Mouse (Mus musculus): ENCODE data around the gene Rrp9. TPM values are rescaled to one million over a fixed set of nuclear protein-coding genes. Genes with fewer than 3 reads are reported as not detected.
A peak's percentile ranks its signal among the peaks of the same experiment; 100 is the strongest.

Rrp9 gene
- polyA plus RNA-seq, 1 experiment from 2014 or later, result 46.2 TPM

DNA sequence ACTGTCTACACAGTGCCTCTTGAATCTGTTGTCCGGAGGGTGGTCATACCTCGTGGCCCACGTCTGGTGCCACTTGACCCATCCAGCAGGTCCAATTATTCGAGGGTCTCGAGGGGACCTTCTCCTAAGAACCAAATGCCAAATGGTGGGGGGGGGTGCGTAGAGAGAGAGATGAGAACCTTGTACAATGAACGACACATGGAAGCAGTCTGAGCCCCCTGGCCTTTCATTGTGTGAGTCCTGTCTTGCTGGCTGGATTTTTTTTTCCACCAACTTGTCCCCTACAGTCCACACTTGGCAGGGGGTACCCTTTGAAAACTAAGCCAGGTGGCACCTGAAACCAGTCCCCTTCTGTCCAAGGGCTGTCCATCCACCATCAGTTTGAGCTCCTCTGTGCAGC is 8.0 kb upstream of the Rrp9 start:
- Histone ChIP-seq H3K4me3 (replicated peaks) (no peak overlapping the region), H3K36me3 (peaks cover 18% of the 10 kb centered on the region), H3K4me2 (replicated peaks) (no peak overlapping the region), H3K4me1 (replicated peaks) (peaks cover 36% of the 10 kb centered on the region), H3K9ac (replicated peaks) (no peak overlapping the region), H3K27ac (no peak overlapping the region), H3K9me3 (no peaks in the 10 kb centered on the region), H3K27me3 (peaks cover 4% of the 10 kb centered on the region; the same call in 1 of the 2 replicates)
- WGBS, result 86% methylated on average over 7 of the region's 7 CpGs
- ATAC-seq, result no peak

DNA sequence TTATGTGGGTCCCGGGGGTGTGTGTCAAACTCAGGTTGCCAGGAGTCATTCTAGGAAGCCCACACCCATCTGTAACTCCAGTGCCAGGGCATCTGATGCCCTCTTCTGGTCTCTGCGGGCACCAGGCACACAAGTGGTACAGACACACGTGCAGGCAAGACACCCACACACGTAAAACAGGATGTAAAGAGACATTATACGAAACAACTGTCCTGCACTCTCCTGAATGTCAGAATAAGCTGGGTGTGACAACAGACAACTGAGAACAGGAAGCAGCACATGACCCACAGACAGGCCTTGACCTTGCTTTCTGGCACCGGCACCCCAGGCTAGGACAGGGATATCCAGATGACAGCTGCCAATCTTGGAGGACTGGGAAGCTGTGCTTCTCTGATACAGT is 6.4 kb upstream of the Rrp9 start:
- Histone ChIP-seq H3K9me3 (no peaks in the 10 kb centered on the region), H3K9ac (replicated peaks) (no peak overlapping the region), H3K27ac (no peak overlapping the region), H3K4me2 (replicated peaks) (no peak overlapping the region), H3K27me3 (no peaks in the 10 kb centered on the region), H3K4me1 (replicated peaks) (peaks cover 32% of the 10 kb centered on the region), H3K4me3 (replicated peaks) (no peak overlapping the region), H3K36me3 (peaks cover 4% of the 10 kb centered on the region)
- WGBS, result 75% methylated on average over 6 of the region's 6 CpGs
- ATAC-seq, result no peak

DNA sequence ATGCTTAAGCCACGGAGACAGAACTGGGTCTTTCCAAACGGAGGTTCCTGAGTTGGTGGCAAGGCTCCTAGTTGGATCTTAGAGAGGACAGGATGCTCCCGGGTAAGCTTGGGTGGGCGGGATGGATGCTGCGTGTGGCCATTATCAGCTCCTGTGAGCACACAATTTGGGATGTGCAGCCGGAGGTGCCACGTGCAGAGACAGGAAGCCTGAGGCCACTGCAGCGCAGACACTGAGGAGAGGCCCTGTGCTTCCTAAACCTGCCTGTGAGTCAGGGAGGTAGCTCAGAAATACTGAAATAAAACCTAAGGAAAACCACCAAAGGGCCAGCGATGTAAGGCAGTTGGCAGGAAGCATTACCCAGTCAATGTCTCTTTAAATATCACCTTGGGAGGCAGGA is 6.0 kb upstream of the Rrp9 start:
- 74% methylated on average over 9 of the region's 9 CpGs for WGBS
- Histone ChIP-seq H3K27me3 (no peaks in the 10 kb centered on the region), H3K9ac (replicated peaks) (no peak overlapping the region)

DNA sequence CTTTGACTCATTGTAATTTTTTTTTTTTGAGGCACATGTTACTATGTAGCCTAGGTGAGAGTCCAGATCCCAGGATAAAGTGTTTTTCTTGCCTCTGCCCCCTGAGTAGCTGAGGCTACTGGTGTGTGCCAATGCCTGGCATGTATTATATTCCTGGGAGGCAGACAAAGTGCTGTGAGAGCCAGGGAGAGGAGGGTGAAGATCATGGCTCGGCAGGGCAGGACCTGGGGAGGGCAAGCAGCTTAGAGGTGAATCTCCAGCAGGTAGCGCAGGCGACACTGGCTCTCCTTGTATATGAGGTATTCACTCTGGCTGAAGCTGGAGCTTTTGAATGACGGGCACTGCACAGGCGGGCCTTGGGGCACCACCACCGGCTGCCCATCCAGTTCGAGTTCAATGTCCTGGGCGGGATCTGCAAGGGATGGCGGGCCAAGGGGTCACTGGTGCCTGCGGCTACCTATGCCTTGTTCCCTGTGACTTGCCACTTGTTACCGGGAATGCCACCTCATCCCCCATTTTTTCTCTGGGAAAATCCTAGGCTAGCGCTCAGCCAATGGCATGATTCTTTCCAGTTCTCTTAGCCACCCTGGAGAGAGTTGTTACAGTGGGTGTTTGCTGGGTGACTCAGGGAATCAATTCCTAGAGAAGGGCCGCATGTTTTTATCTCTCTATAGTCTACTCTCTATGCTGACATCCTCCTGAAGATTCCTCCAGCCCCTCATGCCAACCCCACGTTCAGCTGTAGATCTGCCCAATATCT is 4.6 kb upstream of the Rrp9 start:
- H3K4me2 ChIP-seq (replicated peaks), result no peak overlapping the region

More for the DNA sequence above, 6.0 kb upstream of the Rrp9 start:
- H3K27ac ChIP-seq, result no peak overlapping the region
- ATAC-seq, result no peak
- H3K4me1 ChIP-seq (replicated peaks), result peaks cover 31% of the 10 kb centered on the region
- no peak overlapping the region for H3K4me2 ChIP-seq (replicated peaks)
- no peak overlapping the region for H3K4me3 ChIP-seq (replicated peaks)
- no peaks in the 10 kb centered on the region for H3K36me3 ChIP-seq
- no peaks in the 10 kb centered on the region for H3K9me3 ChIP-seq

DNA sequence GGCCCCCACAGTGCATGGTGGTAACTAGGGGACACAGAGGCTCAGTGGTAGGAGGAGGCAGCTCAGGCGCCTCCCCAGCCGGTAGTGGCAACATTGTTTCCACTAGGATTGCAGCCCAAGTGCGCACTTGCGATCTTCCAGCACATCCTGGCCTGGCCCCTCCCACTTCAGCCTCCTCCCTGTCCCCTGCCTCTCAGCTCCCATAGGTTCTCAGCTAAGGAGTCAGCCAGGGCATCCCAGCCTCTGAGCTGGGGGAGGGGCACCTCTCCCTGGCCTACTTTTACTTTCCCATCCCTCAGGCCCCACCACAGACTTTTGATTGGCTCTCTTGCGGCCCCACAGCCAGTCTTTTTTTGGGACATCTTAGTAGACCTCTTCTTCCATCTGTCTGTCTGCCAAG is 3.9 kb upstream of the Rrp9 start:
- Histone ChIP-seq H3K36me3 (no peaks in the 10 kb centered on the region), H3K9ac (replicated peaks) (no peak overlapping the region), H3K4me1 (replicated peaks) (peaks cover 28% of the 10 kb centered on the region), H3K9me3 (no peaks in the 10 kb centered on the region), H3K27ac (no peak overlapping the region), H3K4me2 (replicated peaks) (no peak overlapping the region), H3K4me3 (replicated peaks) (no peak overlapping the region), H3K27me3 (no peaks in the 10 kb centered on the region)
- 11% methylated on average over 5 of the region's 5 CpGs for WGBS
- ATAC-seq, result no peak

More for the DNA sequence above, 4.6 kb upstream of the Rrp9 start:
- WGBS, result 67% methylated on average over 14 of the region's 14 CpGs
- no peak overlapping the region for H3K27ac ChIP-seq
- H3K36me3 ChIP-seq, result no peaks in the 10 kb centered on the region
- no peak overlapping the region for H3K4me3 ChIP-seq (replicated peaks)
- H3K9ac ChIP-seq (replicated peaks), result no peak overlapping the region
- no peaks in the 10 kb centered on the region for H3K27me3 ChIP-seq
- H3K9me3 ChIP-seq, result no peaks in the 10 kb centered on the region
- no peak for ATAC-seq
- peaks cover 23% of the 10 kb centered on the region for H3K4me1 ChIP-seq (replicated peaks)

DNA sequence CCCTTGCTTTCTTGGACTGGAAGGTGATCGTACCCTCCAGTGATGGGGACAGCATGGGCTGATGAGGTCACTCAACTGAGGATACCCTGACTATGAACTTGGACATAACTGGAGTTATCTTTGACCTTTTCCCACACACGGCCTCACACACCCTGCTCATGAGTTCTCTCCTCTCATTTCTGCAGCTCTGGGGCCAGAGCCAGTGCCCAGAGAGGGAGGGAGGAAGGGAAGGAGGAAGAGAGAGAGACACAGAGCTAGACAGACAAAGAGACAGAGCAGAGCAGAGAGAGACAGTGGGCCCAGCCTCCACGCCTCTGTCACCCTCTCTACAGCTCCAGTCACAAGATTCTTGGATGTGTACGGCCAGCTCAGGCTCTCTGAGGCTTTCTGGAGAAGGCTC is 3.4 kb upstream of the Rrp9 start:
- no peak overlapping the region for H3K9ac ChIP-seq (replicated peaks)
- no peaks in the 10 kb centered on the region for H3K36me3 ChIP-seq
- no peaks in the 10 kb centered on the region for H3K27me3 ChIP-seq
- WGBS, result 76% methylated on average over 4 of the region's 4 CpGs
- no peak overlapping the region for H3K4me2 ChIP-seq (replicated peaks)
- no peak for ATAC-seq
- H3K27ac ChIP-seq, result no peak overlapping the region
- peaks cover 28% of the 10 kb centered on the region for H3K4me1 ChIP-seq (replicated peaks)
- H3K9me3 ChIP-seq, result no peaks in the 10 kb centered on the region
- H3K4me3 ChIP-seq (replicated peaks), result no peak overlapping the region

DNA sequence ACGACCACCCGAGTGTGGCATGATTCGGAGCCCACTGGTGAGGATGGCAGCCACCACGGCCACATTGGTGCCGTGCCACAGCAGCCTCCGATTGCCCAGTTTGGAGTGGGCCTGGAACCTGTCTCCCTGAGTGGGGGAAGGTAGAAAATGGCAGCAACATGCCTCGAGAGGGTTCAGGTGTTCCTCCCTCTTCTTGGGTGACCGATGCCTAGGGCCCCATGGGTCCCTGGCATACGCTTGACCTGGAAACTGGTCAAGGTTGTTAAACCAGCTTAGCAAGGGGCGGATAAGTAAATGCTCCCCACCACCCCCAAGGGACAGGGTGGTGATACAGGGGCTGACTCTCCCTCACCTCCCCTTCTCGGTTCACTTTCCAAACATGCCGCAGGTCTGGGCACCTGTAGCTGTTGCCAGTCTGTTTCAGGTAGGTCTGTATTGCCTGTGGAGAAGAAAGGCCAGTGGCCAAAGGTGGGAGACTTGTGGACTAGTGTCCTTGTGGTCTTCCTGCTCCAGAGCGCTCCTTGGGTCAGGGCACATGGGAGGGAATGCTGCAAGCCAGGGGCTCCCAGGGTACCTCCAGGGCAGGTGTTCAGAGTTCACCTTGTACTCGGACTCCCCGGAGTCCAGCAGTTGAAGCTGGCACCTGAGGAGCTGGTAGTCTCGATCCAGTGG is 2.5 kb upstream of the Rrp9 start:
- H3K4me3 ChIP-seq (replicated peaks), result no peak overlapping the region
- H3K36me3 ChIP-seq, result no peaks in the 10 kb centered on the region
- no peaks in the 10 kb centered on the region for H3K9me3 ChIP-seq
- WGBS, result 93% methylated on average over 16 of the region's 16 CpGs
- peaks cover 37% of the 10 kb centered on the region for H3K4me1 ChIP-seq (replicated peaks)
- ATAC-seq, result no peak
- H3K27me3 ChIP-seq, result no peaks in the 10 kb centered on the region
- no peak overlapping the region for H3K9ac ChIP-seq (replicated peaks)
- H3K27ac ChIP-seq, result no peak overlapping the region
- no peak overlapping the region for H3K4me2 ChIP-seq (replicated peaks)

DNA sequence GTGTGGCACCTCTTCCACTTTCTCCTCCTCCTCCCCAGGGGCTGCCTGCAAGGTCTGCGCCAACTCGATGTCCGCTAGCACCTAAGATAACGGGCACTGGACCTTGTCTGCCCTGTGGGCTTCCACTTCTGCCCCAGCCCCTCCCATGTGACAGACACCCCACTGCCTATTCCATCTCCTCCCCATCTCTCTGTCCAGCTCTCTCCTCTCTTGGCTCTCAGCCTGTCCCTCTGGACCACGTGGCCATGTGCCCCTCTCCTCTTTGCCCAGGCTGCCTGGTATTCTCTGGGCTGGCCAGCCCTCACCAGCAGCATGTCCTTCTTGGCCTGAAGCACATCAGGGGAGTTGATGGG is 2.0 kb upstream of the Rrp9 start:
- Histone ChIP-seq H3K27ac (no peak overlapping the region), H3K4me1 (replicated peaks) (peaks cover 42% of the 10 kb centered on the region), H3K9ac (replicated peaks) (0 out of 2 replicates have a peak overlapping the region, but pooled peaks have one; percentile 32), H3K4me3 (replicated peaks) (no peak overlapping the region), H3K4me2 (replicated peaks) (no peak overlapping the region), H3K36me3 (no peaks in the 10 kb centered on the region), H3K9me3 (no peaks in the 10 kb centered on the region), H3K27me3 (no peaks in the 10 kb centered on the region)
- WGBS, result 86% methylated on average over 5 of the region's 5 CpGs
- ATAC-seq, result no peak

DNA sequence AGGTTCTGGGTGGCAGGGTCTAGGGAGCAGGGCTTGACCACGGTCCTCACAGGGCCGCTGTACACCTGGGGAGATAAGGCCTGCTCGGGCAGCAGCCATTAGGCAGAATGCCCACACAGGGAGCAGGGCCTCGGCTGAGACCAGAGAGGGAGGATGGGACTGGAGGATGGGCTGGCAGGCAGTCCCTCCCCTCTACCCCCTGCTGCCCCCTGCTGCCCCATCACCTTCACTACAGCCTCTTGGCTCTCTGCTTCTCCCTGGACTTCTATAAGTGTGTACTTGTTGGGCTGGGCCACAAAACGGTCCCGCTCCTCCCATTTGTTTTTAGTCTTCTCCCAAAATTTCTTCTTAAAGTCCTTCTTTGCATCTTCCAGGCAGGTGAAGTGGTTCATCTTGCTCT is 1.3 kb upstream of the Rrp9 start:
- peaks cover 42% of the 10 kb centered on the region for H3K4me1 ChIP-seq (replicated peaks)
- no peaks in the 10 kb centered on the region for H3K9me3 ChIP-seq
- H3K36me3 ChIP-seq, result no peaks in the 10 kb centered on the region
- no peak overlapping the region for H3K4me3 ChIP-seq (replicated peaks)
- ATAC-seq, result peak; percentile 7; the same call in 1 of the 2 replicates
- H3K4me2 ChIP-seq (replicated peaks), result no peak overlapping the region
- H3K27ac ChIP-seq, result no peak overlapping the region
- WGBS, result 6% methylated on average over 6 of the region's 6 CpGs
- H3K9ac ChIP-seq (replicated peaks), result 0 out of 2 replicates have a peak overlapping the region, but pooled peaks have one; percentile 39
- H3K27me3 ChIP-seq, result no peaks in the 10 kb centered on the region

DNA sequence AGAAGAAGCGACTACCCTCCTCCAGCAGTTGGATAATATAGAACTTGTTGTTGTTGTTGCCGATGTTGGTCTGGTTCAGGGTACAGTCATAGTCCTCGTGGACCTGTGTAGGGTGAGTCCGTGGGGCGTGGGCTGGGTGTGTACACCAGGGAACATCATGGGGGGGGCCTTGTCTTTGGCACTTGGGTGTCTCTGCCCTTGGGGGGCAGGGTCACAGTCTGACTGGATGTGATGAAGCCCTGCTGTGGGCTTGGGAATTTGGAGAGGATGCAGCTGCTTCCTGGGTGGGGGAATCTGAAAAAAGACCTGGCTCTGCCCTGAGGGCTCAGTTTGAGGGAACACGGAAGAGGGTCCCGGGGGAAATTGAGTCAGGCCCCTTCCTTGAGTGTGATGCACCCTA is 717 bp upstream of the Rrp9 start:
- H3K4me2 ChIP-seq (replicated peaks), result no peak overlapping the region
- H3K9me3 ChIP-seq, result no peaks in the 10 kb centered on the region
- peaks cover under 1% of the 10 kb centered on the region; the same call in 1 of the 2 replicates for H3K36me3 ChIP-seq
- H3K27me3 ChIP-seq, result no peaks in the 10 kb centered on the region
- no peak overlapping the region for H3K27ac ChIP-seq
- H3K4me1 ChIP-seq (replicated peaks), result peaks cover 42% of the 10 kb centered on the region
- H3K4me3 ChIP-seq (replicated peaks), result no peak overlapping the region
- 68% methylated on average over 7 of the region's 7 CpGs for WGBS
- ATAC-seq, result no peak
- 0 out of 2 replicates have a peak overlapping the region, but pooled peaks have one; percentile 39 for H3K9ac ChIP-seq (replicated peaks)

DNA sequence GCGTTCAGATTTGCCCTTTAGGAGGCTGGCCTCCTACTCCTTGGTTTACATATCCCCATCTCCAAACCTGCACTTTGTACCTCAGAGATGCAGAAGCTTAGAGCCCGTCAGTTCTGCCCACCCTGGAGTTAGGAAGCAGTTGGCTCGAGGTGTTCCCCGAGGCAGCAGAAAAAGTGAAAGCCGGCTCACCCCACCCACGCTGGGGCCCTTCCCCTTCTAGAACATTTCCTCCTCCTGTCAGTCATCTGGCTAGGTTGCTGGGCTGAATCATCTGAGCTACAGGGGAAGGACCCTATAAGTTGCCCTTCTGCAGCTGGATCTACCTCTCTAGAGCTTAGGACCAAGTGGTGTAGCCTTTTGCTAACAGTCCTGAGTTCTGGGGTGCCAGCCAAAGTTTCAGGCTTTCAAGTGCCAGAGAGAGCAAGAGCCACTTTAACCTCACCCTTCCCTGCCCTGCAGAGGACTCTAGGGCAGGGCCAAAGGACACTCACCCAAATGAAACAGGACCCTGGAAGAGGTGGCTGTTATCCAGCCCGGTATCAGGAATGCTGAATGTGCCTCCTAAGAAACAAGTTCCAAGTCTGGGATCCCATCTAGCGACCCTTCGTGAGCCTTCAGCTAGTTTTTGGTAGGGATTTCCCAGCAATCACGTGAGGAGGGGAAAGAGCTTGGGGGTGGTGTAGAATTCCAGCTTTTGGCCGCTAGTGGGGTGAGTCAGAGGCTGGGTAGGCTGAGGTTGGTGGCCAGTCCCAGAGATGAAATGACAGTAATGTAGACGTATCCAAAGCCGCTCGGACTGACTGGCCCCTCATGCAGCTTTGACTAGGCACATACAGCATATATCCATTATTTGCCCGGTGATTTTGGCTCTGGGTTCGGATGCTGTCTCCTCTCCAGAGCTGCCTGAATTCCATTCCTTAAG is 500 bp downstream of the Rrp9 start:
- no peaks in the 10 kb centered on the region for H3K9me3 ChIP-seq
- H3K9ac ChIP-seq (replicated peaks), result peak overlapping the region; percentile 42; the same call in 1 of the 2 replicates
- no peaks in the 10 kb centered on the region for H3K27me3 ChIP-seq
- H3K4me2 ChIP-seq (replicated peaks), result peak overlapping the region; percentile 28
- H3K4me3 ChIP-seq (replicated peaks), result no peak overlapping the region; the same call in 1 of the 2 replicates
- no peak; the same call in 1 of the 2 replicates for ATAC-seq
- 35% methylated on average over 16 of the region's 16 CpGs for WGBS
- peaks cover 42% of the 10 kb centered on the region for H3K4me1 ChIP-seq (replicated peaks)
- peaks cover 12% of the 10 kb centered on the region for H3K36me3 ChIP-seq
- H3K27ac ChIP-seq, result no peak overlapping the region
